Mouse (Mus musculus) lung, adult 2 months (tissue): ENCODE measurements around the gene Fam13a. TPM values are rescaled to one million over a fixed set of nuclear protein-coding genes. Genes with fewer than 3 reads are reported as not detected.

Experiments
- DNase-seq: peaks from one replicate; pipeline ENCODE4 v3.0.0; 2022
- H3K4me1 ChIP-seq: fragments of 200-500 bp; 2 replicates; pipeline ENCODE4 v1.6.1; 2011; ENCODE audit warnings: low read length; ENCODE audit not compliant: control insufficient read depth, insufficient read depth
- H3K4me3 ChIP-seq: fragments of 200-500 bp; replicated peaks from 2 replicates; pipeline ENCODE3; 2011; ENCODE audit warnings: low read depth, mild to moderate bottlenecking, control low read depth, low read length; ENCODE audit errors: extremely low read depth
- CTCF ChIP-seq: fragments of 200-500 bp; IDR thresholded peaks from 2 replicates; pipeline ENCODE4 v1.5.1; 2011; ENCODE audit warnings: mild to moderate bottlenecking, low read length, control low read depth; ENCODE audit not compliant: insufficient read depth
- POLR2A ChIP-seq: fragments of 200-500 bp; IDR thresholded peaks from 2 replicates; pipeline ENCODE4 v1.6.1; 2011; ENCODE audit warnings: low read depth, mild to moderate bottlenecking, control low read depth, low read length, borderline replicate concordance; ENCODE audit errors: extremely low read depth
- WGBS: fragments of 180-500 bp; shearing (Covaris S2); methylation state at CpG from one replicate; pipeline ENCODE4 v1.1.7; 2018; 5-methylcytosine and 5-hydroxymethylcytosine counted together
- polyA plus RNA-seq: library from polyadenylated mRNA; depleted of rRNA; stranded (reverse); fragments of >200 nt; gene quantifications from 2 replicates; pipeline ENCODE4 v1.2.3, GENCODE M21; 2012

The Fam13a gene
- polyA plus RNA-seq, 1 experiment, result 8.4 TPM

GRCm38 (mm10) chr6:58950410-58950809, 73.9 kb downstream of the Fam13a start:
- 96% methylated on average over 1 of the region's 1 CpGs for WGBS
- no peak overlapping the region for H3K4me3 ChIP-seq
- no peak for DNase-seq
- TF ChIP-seq POLR2A (no peak), CTCF (no peak)
- H3K4me1 ChIP-seq, result peaks cover 3% of the 10 kb centered on the region; the same call in 1 of the 2 replicates

GRCm38 (mm10) chr6:58946840-58947239, 77.5 kb downstream of the Fam13a start:
- Histone ChIP-seq H3K4me3 (no peak overlapping the region), H3K4me1 (peaks cover 3% of the 10 kb centered on the region; the same call in 1 of the 2 replicates)
- no peak for TF ChIP-seq CTCF
- no peak for TF ChIP-seq POLR2A
- 63% methylated on average over 4 of the region's 4 CpGs for WGBS
- DNase-seq, result no peak

- no peak for DNase-seq
- H3K4me1 ChIP-seq, result 0 out of 2 replicates have a peak, but pooled peaks cover 3% of the 10 kb centered on the region
- TF ChIP-seq POLR2A (no peak), CTCF (no peak)
- H3K4me3 ChIP-seq, result no peak overlapping the region
- WGBS, result 59% methylated on average over 2 of the region's 2 CpGs
Observed at GRCm38 (mm10) chr6:58946246-58946645, 78.1 kb downstream of the Fam13a start.

GRCm38 (mm10) chr6:58943958-58944357, 80.4 kb downstream of the Fam13a start:
- Histone ChIP-seq H3K4me3 (no peak overlapping the region), H3K4me1 (no peaks in the 10 kb centered on the region)
- no peak for TF ChIP-seq POLR2A
- TF ChIP-seq CTCF, result no peak
- WGBS, result 80% methylated on average over 3 of the region's 3 CpGs
- DNase-seq, result no peak

- H3K4me1 ChIP-seq, result no peaks in the 10 kb centered on the region
- DNase-seq, result no peak
- TF ChIP-seq POLR2A (no peak), CTCF (no peak)
- 91% methylated on average over 2 of the region's 2 CpGs for WGBS
- no peak overlapping the region for H3K4me3 ChIP-seq
Observed at GRCm38 (mm10) chr6:58942276-58942675, 82.1 kb downstream of the Fam13a start.

GRCm38 (mm10) chr6:58937726-58938125, 86.6 kb downstream of the Fam13a start:
- H3K4me3 ChIP-seq, result no peak overlapping the region
- TF ChIP-seq CTCF (no peak), POLR2A (no peak)
- DNase-seq, result no peak
- H3K4me1 ChIP-seq, result no peaks in the 10 kb centered on the region

GRCm38 (mm10) chr6:58934144-58934543, 90.2 kb downstream of the Fam13a start:
- 84% methylated on average over 4 of the region's 4 CpGs for WGBS
- DNase-seq, result no peak
- H3K4me1 ChIP-seq, result peaks cover 3% of the 10 kb centered on the region
- TF ChIP-seq CTCF (no peak), POLR2A (no peak)
- H3K4me3 ChIP-seq, result no peak overlapping the region

GRCm38 (mm10) chr6:58933189-58933913, 91.0 kb downstream of the Fam13a start:
- no peak for DNase-seq
- Histone ChIP-seq H3K4me1 (peaks cover 3% of the 10 kb centered on the region), H3K4me3 (no peak overlapping the region)
- TF ChIP-seq CTCF (no peak), POLR2A (no peak)
- 68% methylated on average over 6 of the region's 6 CpGs for WGBS

- DNase-seq, result no peak
- 84% methylated on average over 12 of the region's 12 CpGs for WGBS
- no peak for TF ChIP-seq CTCF
- Histone ChIP-seq H3K4me1 (peaks cover 3% of the 10 kb centered on the region), H3K4me3 (no peak overlapping the region)
Observed at GRCm38 (mm10) chr6:58932515-58933188, 91.7 kb downstream of the Fam13a start.

GRCm38 (mm10) chr6:58931149-58931548, 93.2 kb downstream of the Fam13a start:
- DNase-seq, result no peak
- 71% methylated on average over 4 of the region's 4 CpGs for WGBS
- H3K4me3 ChIP-seq, result no peak overlapping the region
- TF ChIP-seq POLR2A (no peak), CTCF (no peak)
- H3K4me1 ChIP-seq, result peaks cover 5% of the 10 kb centered on the region
